Mouse (Mus musculus) forebrain, embryonic 11.5 days (tissue): ENCODE measurements around the gene Rbx1. TPM values are rescaled to one million over a fixed set of nuclear protein-coding genes. Genes with fewer than 3 reads are reported as not detected.
"Not testable (repeated sequence)": the region's sequence is repeated elsewhere in the genome, so short reads cannot be mapped to it uniquely, and the experiment has no call there.

Experiments
- ATAC-seq: fragments of 200-750 bp; cut with Nextera tagmentation; replicated peaks from 2 replicates; pipeline ENCODE4 v1.8.0; 2017; ENCODE audit warnings: moderate TSS enrichment; ENCODE audit not compliant: low FRiP score
- DNase-seq: peaks from one replicate; pipeline ENCODE4 v3.0.0-alpha.2; 2017; ENCODE audit warnings: low spot score
- H3K27ac ChIP-seq: fragments of 300-500 bp; sonication (generic); 2 replicates; pipeline ENCODE4 v1.5.1; 2014; ENCODE audit warnings: low read depth, low read length
- H3K27me3 ChIP-seq: fragments of 300-500 bp; sonication (generic); 2 replicates; pipeline ENCODE4 v1.6.1; 2014; ENCODE audit warnings: mild to moderate bottlenecking, low read length, mixed read lengths; ENCODE audit not compliant: control insufficient read depth, insufficient read depth
- H3K36me3 ChIP-seq: fragments of 300-500 bp; sonication (generic); 2 replicates; pipeline ENCODE4 v1.6.1; 2014; ENCODE audit warnings: mild to moderate bottlenecking, low read length, moderate library complexity, mixed read lengths; ENCODE audit not compliant: control insufficient read depth, insufficient read depth
- H3K4me1 ChIP-seq: fragments of 300-500 bp; sonication (generic); replicated peaks from 2 replicates; pipeline ENCODE4 v1.6.1; 2014; ENCODE audit warnings: low read length, mixed read lengths; ENCODE audit not compliant: control insufficient read depth, insufficient read depth
- H3K4me2 ChIP-seq: fragments of 300-500 bp; sonication (generic); 2 replicates; pipeline ENCODE4 v1.6.1; 2014; ENCODE audit warnings: low read depth, mild to moderate bottlenecking, low read length, moderate library complexity, mixed read lengths; ENCODE audit not compliant: severe bottlenecking
- H3K4me3 ChIP-seq: fragments of 300-500 bp; sonication (generic); 2 replicates; pipeline ENCODE4 v1.5.1; 2014; ENCODE audit warnings: low read depth, low read length
- H3K9ac ChIP-seq: fragments of 300-500 bp; sonication (generic); 2 replicates; pipeline ENCODE4 v1.6.1; 2014; ENCODE audit warnings: low read length
- H3K9me3 ChIP-seq: fragments of 300-500 bp; sonication (generic); 2 replicates; pipeline ENCODE4 v1.6.1; 2016; ENCODE audit warnings: low read length, mixed read lengths; ENCODE audit not compliant: control insufficient read depth
- WGBS: fragments of 180-500 bp; shearing (Covaris S2); extraction: QIAGEN DNeasy Blood & Tissue Kit; methylation state at CpG from one replicate; pipeline ENCODE4 v1.1.7; 2014; 5-methylcytosine and 5-hydroxymethylcytosine counted together
- polyA plus RNA-seq: library from polyadenylated mRNA; unstranded; fragments of >200 nt; fragmentation: Nextera tagmentation; extraction: Ambion mirVana; gene quantifications from 2 replicates; pipeline ENCODE4 v1.2.1, GENCODE M21; 2014

Gene Rbx1
- 510 and 536 TPM in 2 replicates for polyA plus RNA-seq

GRCm38 (mm10) chr15:81465901-81466737, at the start of gene Rbx1:
TSS of gene Rbx1 (plus strand) at chr15:81466296.
- 1% methylated on average over 56 of the region's 62 CpGs for WGBS
- peak; percentile 98 for ATAC-seq
- peak; percentile 100 for DNase-seq

GRCm38 (mm10) chr15:81416763-81417310, 49.3 kb upstream of the Rbx1 start:
- DNase-seq (peak; percentile 82), ATAC-seq (0 out of 2 replicates have a peak, but pooled peaks have one; percentile 39)
- H3K4me2 ChIP-seq, result peak overlapping the region; percentile 38; the same call in 1 of the 2 replicates
- H3K9me3 ChIP-seq, H3K4me3 ChIP-seq, H3K27me3 ChIP-seq, H3K27ac ChIP-seq, H3K4me1 ChIP-seq, H3K36me3 ChIP-seq: not testable (repeated sequence)
- WGBS, result 7% methylated on average over 22 of the region's 22 CpGs
- H3K9ac ChIP-seq, result peak overlapping the region; percentile 43; the same call in 1 of the 2 replicates

More at GRCm38 (mm10) chr15:81465901-81466737, at the start of gene Rbx1:
- Histone ChIP-seq H3K9ac (peak within 1 kb of the TSS; percentile 60), H3K9me3 (no peaks in the 10 kb centered on the region; the same call in 1 of the 2 replicates), H3K4me2 (peak within 1 kb of the TSS; percentile 64), H3K36me3 (peaks cover 8% of the 10 kb centered on the region; the same call in 1 of the 2 replicates), H3K27me3 (no peaks in the 10 kb centered on the region), H3K4me1 (peaks cover 4% of the 10 kb centered on the region; the same call in 1 of the 2 replicates), H3K27ac (peak within 1 kb of the TSS; percentile 69), H3K4me3 (peak within 1 kb of the TSS; percentile 70)

GRCm38 (mm10) chr15:81418065-81418464, 48.0 kb upstream of the Rbx1 start:
- WGBS, result 84% methylated on average over 4 of the region's 4 CpGs

GRCm38 (mm10) chr15:81421454-81421853, 44.6 kb upstream of the Rbx1 start:
- Histone ChIP-seq H3K4me1 (0 out of 2 replicates have a peak, but pooled peaks cover 2% of the 10 kb centered on the region), H3K9ac (no peak overlapping the region), H3K27me3 (no peaks in the 10 kb centered on the region), H3K4me2 (no peak overlapping the region), H3K4me3 (no peak overlapping the region), H3K27ac (no peak overlapping the region), H3K36me3 (no peaks in the 10 kb centered on the region), H3K9me3 (no peaks in the 10 kb centered on the region)
- ATAC-seq (no peak), DNase-seq (no peak)
- 71% methylated on average over 1 of the region's 1 CpGs for WGBS

More at GRCm38 (mm10) chr15:81418065-81418464, 48.0 kb upstream of the Rbx1 start:
- H3K27me3 ChIP-seq, result no peaks in the 10 kb centered on the region
- H3K4me1 ChIP-seq, result 0 out of 2 replicates have a peak, but pooled peaks cover 2% of the 10 kb centered on the region
- H3K4me3 ChIP-seq, result no peak overlapping the region
- H3K9ac ChIP-seq, result no peak overlapping the region
- H3K9me3 ChIP-seq, result no peaks in the 10 kb centered on the region
- ATAC-seq (no peak), DNase-seq (no peak)
- H3K36me3 ChIP-seq, result no peaks in the 10 kb centered on the region
- H3K4me2 ChIP-seq, result no peak overlapping the region
- H3K27ac ChIP-seq, result no peak overlapping the region

GRCm38 (mm10) chr15:81422156-81422681, 43.9 kb upstream of the Rbx1 start:
- H3K4me2 ChIP-seq, result no peak overlapping the region
- H3K27ac ChIP-seq, result no peak overlapping the region
- no peak overlapping the region; the same call in 1 of the 2 replicates for H3K9ac ChIP-seq
- no peaks in the 10 kb centered on the region for H3K27me3 ChIP-seq
- no peaks in the 10 kb centered on the region for H3K4me1 ChIP-seq
- H3K9me3 ChIP-seq, result no peaks in the 10 kb centered on the region
- ATAC-seq, result no peak
- DNase-seq, result no peak
- H3K4me3 ChIP-seq, result no peak overlapping the region
- no peaks in the 10 kb centered on the region for H3K36me3 ChIP-seq
- 74% methylated on average over 7 of the region's 7 CpGs for WGBS

GRCm38 (mm10) chr15:81425311-81425710, 40.8 kb upstream of the Rbx1 start:
- ATAC-seq, result no peak

GRCm38 (mm10) chr15:81427947-81428346, 38.1 kb upstream of the Rbx1 start:
- Histone ChIP-seq H3K4me2 (no peak overlapping the region), H3K9me3 (no peaks in the 10 kb centered on the region), H3K36me3 (no peaks in the 10 kb centered on the region; the same call in 1 of the 2 replicates), H3K27ac (no peak overlapping the region), H3K9ac (no peak overlapping the region), H3K27me3 (no peaks in the 10 kb centered on the region), H3K4me3 (no peak overlapping the region), H3K4me1 (no peaks in the 10 kb centered on the region)
- WGBS, result 92% methylated on average over 2 of the region's 2 CpGs
- DNase-seq (no peak), ATAC-seq (no peak)

More at GRCm38 (mm10) chr15:81425311-81425710, 40.8 kb upstream of the Rbx1 start:
- Histone ChIP-seq H3K4me2 (no peak overlapping the region), H3K9ac (no peak overlapping the region), H3K27ac (no peak overlapping the region), H3K4me1 (no peaks in the 10 kb centered on the region), H3K36me3 (no peaks in the 10 kb centered on the region), H3K4me3 (no peak overlapping the region), H3K27me3 (no peaks in the 10 kb centered on the region), H3K9me3 (no peaks in the 10 kb centered on the region)
- DNase-seq, result no peak
- 89% methylated on average over 3 of the region's 3 CpGs for WGBS

GRCm38 (mm10) chr15:81431195-81431594, 34.9 kb upstream of the Rbx1 start:
- H3K9ac ChIP-seq, result no peak overlapping the region
- no peaks in the 10 kb centered on the region for H3K4me1 ChIP-seq
- DNase-seq, result no peak
- H3K36me3 ChIP-seq, result no peaks in the 10 kb centered on the region; the same call in 1 of the 2 replicates
- ATAC-seq, result no peak
- no peak overlapping the region for H3K4me2 ChIP-seq
- H3K27ac ChIP-seq, result no peak overlapping the region
- no peak overlapping the region for H3K4me3 ChIP-seq
- no peaks in the 10 kb centered on the region for H3K27me3 ChIP-seq
- H3K9me3 ChIP-seq, result no peaks in the 10 kb centered on the region
- 89% methylated on average over 1 of the region's 1 CpGs for WGBS
